Mouse (Mus musculus) fat pad, adult 2 months (tissue): ENCODE results near the gene Nmi.
"Not testable (repeated sequence)": the region's sequence is repeated elsewhere in the genome, so short reads cannot be mapped to it uniquely, and the experiment has no call there.

ENCODE experiments used
- DNase-seq: peaks from one replicate; pipeline ENCODE4 v3.0.0-alpha.2; 2011; ENCODE audit warnings: low read depth, low spot score; ENCODE audit errors: extremely low read depth

Gene Nmi

GRCm38 (mm10) chr2:51973410-51973968 is at the start of gene Nmi:
TSS of gene Nmi (minus strand) at chr2:51973494.
- no peak for DNase-seq

- DNase-seq, result no peak
Observed at GRCm38 (mm10) chr2:52016361-52016760, 43.1 kb upstream of the Nmi start.

- no peak for DNase-seq
Observed at GRCm38 (mm10) chr2:52013306-52013820, 40.1 kb upstream of the Nmi start.

- DNase-seq, result not testable (repeated sequence)
Observed at GRCm38 (mm10) chr2:52011820-52012219, 38.5 kb upstream of the Nmi start.

- DNase-seq, result no peak
Observed at GRCm38 (mm10) chr2:52006380-52006779, 33.1 kb upstream of the Nmi start.

- not testable (repeated sequence) for DNase-seq
Observed at GRCm38 (mm10) chr2:52002299-52002698, 29.0 kb upstream of the Nmi start.

GRCm38 (mm10) chr2:52001521-52001920 is 28.2 kb upstream of the Nmi start:
- no peak for DNase-seq

GRCm38 (mm10) chr2:51999996-52000395 is 26.7 kb upstream of the Nmi start:
- no peak for DNase-seq

GRCm38 (mm10) chr2:51991447-51991846 is 18.2 kb upstream of the Nmi start:
- no peak for DNase-seq

- no peak for DNase-seq
Observed at GRCm38 (mm10) chr2:51989559-51989958, 16.3 kb upstream of the Nmi start.

GRCm38 (mm10) chr2:51986695-51987094 is 13.4 kb upstream of the Nmi start:
- no peak for DNase-seq

- DNase-seq, result no peak
Observed at GRCm38 (mm10) chr2:51986157-51986556, 12.9 kb upstream of the Nmi start.

GRCm38 (mm10) chr2:51985241-51985640 is 11.9 kb upstream of the Nmi start:
- DNase-seq, result no peak

GRCm38 (mm10) chr2:51982288-51982687 is 9.0 kb upstream of the Nmi start:
- no peak for DNase-seq

GRCm38 (mm10) chr2:51981630-51982029 is 8.3 kb upstream of the Nmi start:
- DNase-seq, result no peak

- DNase-seq, result no peak
Observed at GRCm38 (mm10) chr2:51972641-51973409, 469 bp downstream of the Nmi start.

GRCm38 (mm10) chr2:51972142-51972541 is 1.2 kb downstream of the Nmi start:
- no peak for DNase-seq

- DNase-seq, result no peak
Observed at GRCm38 (mm10) chr2:51970897-51971296, 2.4 kb downstream of the Nmi start.

- no peak for DNase-seq
Observed at GRCm38 (mm10) chr2:51967288-51967687, 6.0 kb downstream of the Nmi start.

- DNase-seq, result no peak
Observed at GRCm38 (mm10) chr2:51953648-51954204, 19.6 kb downstream of the Nmi start.

- no peak for DNase-seq
Observed at GRCm38 (mm10) chr2:51950876-51951275, 22.4 kb downstream of the Nmi start.
